Mouse (Mus musculus): ENCODE results near the gene Nmnat2. TPM values are rescaled to one million over a fixed set of nuclear protein-coding genes. Genes with fewer than 3 reads are reported as not detected.

The Nmnat2 gene
- total RNA-seq, 2 experiments from 2014 or later: 0.93 to 1.2 TPM

Other genes starting within 250 kb of the Nmnat2 start
- not detected for gene Apobec4, start 204.4 kb upstream of the Nmnat2 start, total RNA-seq (2021)
- gene Rgl1, start 188.6 kb upstream of the Nmnat2 start, total RNA-seq (2021): 10 to 100 TPM; 27.6 to 37.2 TPM
- 100 to 1,000 TPM; 102 to 125 TPM for gene Arpc5, start 188.5 kb upstream of the Nmnat2 start, total RNA-seq (2021)
- gene Ncf2, start 154.8 kb upstream of the Nmnat2 start, total RNA-seq (2021): 1 to 10 TPM; 2.8 to 8.8 TPM
- 10 to 100 TPM; 55.2 to 69.1 TPM for gene Smg7, start 52.3 kb upstream of the Nmnat2 start, total RNA-seq (2021)
- 1 to 10 TPM; 1.0 to 2.8 TPM for gene Lamc2, start 231.5 kb downstream of the Nmnat2 start, total RNA-seq (2021)

Data from adrenal gland, postnatal 36 days (tissue).